Mouse (Mus musculus) intestine, embryonic 14.5 days (tissue): ENCODE results near the gene Trmt1l. TPM values are rescaled to one million over a fixed set of nuclear protein-coding genes. Genes with fewer than 3 reads are reported as not detected.

Experiments
- ATAC-seq: fragments of 200-750 bp; cut with Nextera tagmentation; replicated peaks from 2 replicates; pipeline ENCODE4 v1.8.0; 2017; ENCODE audit warnings: low read depth, moderate number of reproducible peaks, moderate TSS enrichment, moderate library complexity; ENCODE audit not compliant: low FRiP score, low TSS enrichment
- DNase-seq: peaks from one replicate; pipeline ENCODE4 v3.0.0-alpha.2; 2018; ENCODE audit warnings: low spot score
- H3K27ac ChIP-seq: fragments of 300-500 bp; sonication (generic); 2 replicates; pipeline ENCODE4 v1.5.1; 2014; ENCODE audit warnings: low read depth, mild to moderate bottlenecking, control low read depth
- H3K27me3 ChIP-seq: fragments of 300-500 bp; sonication (generic); replicated peaks from 2 replicates; pipeline ENCODE4 v1.6.1; 2014; ENCODE audit warnings: low read length, control low read depth; ENCODE audit not compliant: control insufficient read depth, insufficient read depth
- H3K36me3 ChIP-seq: fragments of 300-500 bp; sonication (generic); 2 replicates; pipeline ENCODE4 v1.6.1; 2014; ENCODE audit warnings: low read length, control low read depth; ENCODE audit not compliant: control insufficient read depth, insufficient read depth
- H3K4me1 ChIP-seq: fragments of 300-500 bp; sonication (generic); replicated peaks from 2 replicates; pipeline ENCODE4 v1.6.1; 2014; ENCODE audit warnings: low read length, control low read depth, mixed read lengths; ENCODE audit not compliant: control insufficient read depth, insufficient read depth
- H3K4me2 ChIP-seq: fragments of 300-500 bp; sonication (generic); 2 replicates; pipeline ENCODE4 v1.6.1; 2014; ENCODE audit warnings: low read length
- H3K4me3 ChIP-seq: fragments of 300-500 bp; sonication (generic); 2 replicates; pipeline ENCODE4 v1.5.1; 2014; ENCODE audit warnings: low read depth, low read length, control low read depth, mixed read lengths
- H3K9ac ChIP-seq: fragments of 300-500 bp; sonication (generic); 2 replicates; pipeline ENCODE4 v1.6.1; 2014; ENCODE audit warnings: mild to moderate bottlenecking, low read length
- H3K9me3 ChIP-seq: fragments of 300-500 bp; sonication (generic); 2 replicates; pipeline ENCODE4 v1.6.1; 2016; ENCODE audit warnings: low read length, control low read depth; ENCODE audit not compliant: control insufficient read depth
- WGBS: fragments of 180-500 bp; shearing (Covaris S2); extraction: QIAGEN DNeasy Blood & Tissue Kit; methylation state at CpG from one replicate; pipeline ENCODE4 v1.1.7; 2014; 5-methylcytosine and 5-hydroxymethylcytosine counted together
- microRNA-seq: library from miRNA; unstranded; fragments of <30 nt; microRNA quantifications from one replicate; pipeline ENCODE4, GENCODE M21; 2016
- polyA plus RNA-seq: library from polyadenylated mRNA; unstranded; fragments of >200 nt; fragmentation: Nextera tagmentation; extraction: Ambion mirVana; gene quantifications from 2 replicates; pipeline ENCODE4 v1.2.1, GENCODE M21; 2014

Trmt1l gene
- polyA plus RNA-seq, 1 experiment from 2014 or later, result 38.7 TPM

GRCm38 (mm10) chr1:151497942-151498341 is 69.6 kb downstream of the Trmt1l start:
- H3K4me3 ChIP-seq, result no peak overlapping the region
- no peaks in the 10 kb centered on the region for H3K27me3 ChIP-seq
- H3K9me3 ChIP-seq, result no peaks in the 10 kb centered on the region
- no peaks in the 10 kb centered on the region for H3K36me3 ChIP-seq
- H3K27ac ChIP-seq, result no peak overlapping the region
- no peak overlapping the region for H3K9ac ChIP-seq
- no peak for ATAC-seq
- WGBS, result 83% methylated on average over 2 of the region's 2 CpGs
- DNase-seq, result no peak
- no peak overlapping the region for H3K4me2 ChIP-seq
- peaks cover 11% of the 10 kb centered on the region for H3K4me1 ChIP-seq

- H3K27me3 ChIP-seq, result no peaks in the 10 kb centered on the region
These were observed 70.0 kb downstream of the Trmt1l start for GRCm38 (mm10) chr1:151498381-151498780.

DNA sequence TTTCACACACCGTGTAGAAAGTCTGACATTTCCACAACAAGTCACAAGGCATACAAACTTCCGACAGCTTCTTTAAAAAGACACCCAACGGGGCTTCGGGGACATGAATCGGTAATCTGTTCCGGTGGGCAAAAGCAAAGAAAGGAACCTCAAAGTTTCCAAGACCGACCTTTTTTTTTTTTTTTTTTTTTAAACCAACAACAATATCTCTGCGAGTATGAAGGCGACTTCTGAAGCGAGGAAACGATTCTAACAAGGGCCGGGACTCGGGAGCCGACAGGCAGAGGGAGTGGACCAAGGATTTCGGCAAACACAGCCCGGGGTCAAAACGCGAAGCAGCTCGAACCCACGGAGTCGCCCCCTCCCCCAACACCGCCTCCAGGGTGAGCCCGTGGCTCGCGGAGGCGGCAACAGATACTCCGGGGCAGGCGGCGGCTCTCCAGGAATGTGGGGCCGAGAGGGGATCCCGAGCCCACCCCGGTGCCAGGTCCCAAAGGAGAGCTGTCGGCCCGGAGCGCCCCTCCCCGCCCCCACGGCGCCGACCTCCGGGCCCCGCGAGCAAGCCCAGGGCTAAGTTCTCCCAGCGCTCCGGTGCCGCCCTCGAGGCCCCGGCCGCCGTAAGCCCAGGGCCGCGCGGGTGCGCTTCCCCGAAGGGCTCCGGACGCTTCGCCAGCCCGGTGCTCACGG is 71.6 kb downstream of the Trmt1l start:
- peak overlapping the region; percentile 96 for H3K9ac ChIP-seq
- peak overlapping the region; percentile 58 for H3K4me2 ChIP-seq
- no peaks in the 10 kb centered on the region for H3K36me3 ChIP-seq
- peak overlapping the region; percentile 98 for H3K27ac ChIP-seq
- DNase-seq, result peak; percentile 87
- ATAC-seq, result peak; percentile 58
- WGBS, result under 1% methylated on average over 57 of the region's 59 CpGs
- no peaks in the 10 kb centered on the region for H3K9me3 ChIP-seq
- peak overlapping the region; percentile 53 for H3K4me3 ChIP-seq
- H3K4me1 ChIP-seq, result peaks cover 11% of the 10 kb centered on the region
- H3K27me3 ChIP-seq, result no peaks in the 10 kb centered on the region

More at GRCm38 (mm10) chr1:151498381-151498780, 70.0 kb downstream of the Trmt1l start:
- ATAC-seq, result no peak
- Histone ChIP-seq H3K4me3 (no peak overlapping the region), H3K4me1 (peaks cover 11% of the 10 kb centered on the region), H3K4me2 (no peak overlapping the region; the same call in 1 of the 2 replicates), H3K9me3 (no peaks in the 10 kb centered on the region), H3K36me3 (no peaks in the 10 kb centered on the region), H3K9ac (no peak overlapping the region), H3K27ac (no peak overlapping the region)
- WGBS, result 83% methylated on average over 3 of the region's 3 CpGs
- no peak for DNase-seq

DNA sequence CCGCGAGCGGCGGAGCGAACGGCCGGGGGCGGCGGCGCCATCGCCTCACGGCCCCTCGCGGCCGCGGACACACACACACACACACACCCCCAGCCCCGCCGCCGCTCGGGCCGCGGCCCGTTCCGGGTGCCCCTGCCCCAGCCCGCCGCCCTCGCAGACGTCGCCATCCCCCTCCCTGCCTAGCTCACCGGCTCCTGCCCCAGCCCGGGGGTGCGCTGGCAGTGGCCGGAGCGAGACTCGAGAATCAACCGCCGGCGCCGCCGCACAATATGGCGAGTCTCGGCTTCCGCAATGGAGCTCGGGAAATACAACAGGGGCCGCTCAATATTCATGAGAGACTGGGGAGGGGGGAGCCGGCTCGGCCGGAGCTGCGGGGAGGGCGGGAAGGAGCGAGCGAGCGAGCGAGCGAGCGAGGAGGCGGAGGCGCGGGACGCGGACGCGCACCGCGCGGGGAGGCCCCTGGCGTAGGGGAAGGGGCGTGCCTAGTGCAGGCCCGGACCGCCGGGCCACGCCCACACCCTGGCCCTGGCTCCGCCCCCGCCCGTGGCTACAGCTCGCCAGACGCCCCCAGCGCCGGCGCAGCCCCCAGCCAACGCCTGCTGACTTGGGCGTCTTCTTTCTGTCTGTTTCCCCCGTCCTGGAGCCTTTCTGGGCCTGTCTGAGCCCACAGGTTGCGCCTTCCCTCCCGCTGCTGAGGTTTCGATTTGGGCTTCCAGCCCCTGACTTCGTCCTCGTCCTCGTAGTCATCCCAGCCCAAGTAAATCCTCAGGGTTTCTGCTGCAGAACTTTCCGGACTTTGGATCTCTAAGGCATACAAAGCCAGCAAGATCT is 72.4 kb downstream of the Trmt1l start, which contains the start of gene Rnf2:
TSS of gene Rnf2 (minus strand) at position 425 of the 831 bp plus-strand sequence.
- Histone ChIP-seq H3K36me3 (no peaks in the 10 kb centered on the region), H3K27ac (peak within 1 kb of the TSS; percentile 98), H3K27me3 (no peaks in the 10 kb centered on the region), H3K9me3 (no peaks in the 10 kb centered on the region), H3K4me1 (peaks cover 11% of the 10 kb centered on the region), H3K4me2 (peak within 1 kb of the TSS; percentile 58), H3K4me3 (peak within 1 kb of the TSS; percentile 53), H3K9ac (peak within 1 kb of the TSS; percentile 96)
- ATAC-seq (peak; percentile 96), DNase-seq (peak; percentile 95)
- WGBS, result under 1% methylated on average over 53 of the region's 90 CpGs

Small RNAs within 50 kb of the gene (microRNA-seq; reads per million reads assigned to microRNA genes)
- 0.51 reads per million for gene Mir7682

Other genes starting within 250 kb of the Trmt1l start
- 0.16 TPM in 1 of 2 replicates, not detected in the other for gene Gm47985, start 246.0 kb upstream of the Trmt1l start, polyA plus RNA-seq
- gene Gm8947, start 236.2 kb upstream of the Trmt1l start, polyA plus RNA-seq, result 0.32 TPM in 1 of 2 replicates, not detected in the other
- gene Gm47995, start 230.1 kb upstream of the Trmt1l start, polyA plus RNA-seq, result 0.23 TPM in 1 of 2 replicates, not detected in the other
- 0.30 TPM in 1 of 2 replicates, not detected in the other for gene 3110040M04Rik, start 224.4 kb upstream of the Trmt1l start, polyA plus RNA-seq
- not detected in 2 replicates for gene Gm47996, start 218.4 kb upstream of the Trmt1l start, polyA plus RNA-seq
- gene Ivns1abp, start 84.1 kb upstream of the Trmt1l start, polyA plus RNA-seq, result 298 and 319 TPM in 2 replicates
- gene Swt1, start 87 bp upstream of the Trmt1l start, polyA plus RNA-seq, result 24.4 and 26.8 TPM in 2 replicates
- 68.4 and 85.0 TPM in 2 replicates for gene Rnf2, start 72.4 kb downstream of the Trmt1l start, polyA plus RNA-seq
- 4.3 and 5.2 TPM in 2 replicates for gene Fam129a, start 142.6 kb downstream of the Trmt1l start, polyA plus RNA-seq